In genomic region chr5:21489135-21489534, GRCm38 (mm10) we compare ENCODE assay signal across 22 mouse cellular contexts. TPM values are rescaled to one million over a fixed set of nuclear protein-coding genes. Genes with fewer than 3 reads are reported as not detected.
DNase-seq lines count a peak whose midpoint lies in the region; ATAC-seq and TF ChIP-seq lines count a peak whose summit lies in the region.
"Had no signal": no experiment of that assay in that cellular context is flagged by ENCODE, and none has a peak within 500 bp of the region (broad histone marks: within the 10 kb centered on the region; RNA-seq: fewer than 3 reads in every experiment).

No protein-coding gene starts in this region.

- peak overlapping the region; percentile 34 for H3K27ac ChIP-seq in heart, embryonic 13.5 days (replicated peaks)
- H3K27ac ChIP-seq in left cerebral cortex, adult 2 months = peak overlapping the region; percentile 21; the same call in 1 of the 2 replicates
- peak overlapping the region; percentile 71 for H3K27ac ChIP-seq in embryonic facial prominence, embryonic 12.5 days
- H3K27ac ChIP-seq in limb, embryonic 10.5 days = peak overlapping the region; percentile 7; the same call in 1 of the 2 replicates
- H3K27ac ChIP-seq: forebrain, embryonic 10.5 days; limb, embryonic 12.5 days; liver, embryonic 14.5 days had no signal

- DNase-seq in heart, postnatal 10 days = no peak
- DNase-seq in left cerebral cortex, adult 2 months (ENCODE audit: extremely low spot score in 1 of 2, low spot score in 2 of 2) = no peak
- no peak for DNase-seq in left cerebral cortex, adult 18-20 months (ENCODE audit: low spot score in 2 of 2)
- DNase-seq in limb, embryonic 10.5 days (ENCODE audit: low spot score) = no peak
- no peak for DNase-seq in spleen, postnatal 10 days (ENCODE audit: low spot score in 2 of 2)
- DNase-seq: adrenal gland, postnatal 36 days; B cell, adult 2 months; gastrocnemius, postnatal 14 days; kidney, adult 9 months; kidney, postnatal 25 days; right cerebral cortex, postnatal 14 days; spleen, adult 18-20 months; thymus, postnatal 14 days had no signal

- WGBS in heart, embryonic 13.5 days = 72% methylated on average over 4 of the region's 4 CpGs
- WGBS in embryonic facial prominence, embryonic 12.5 days = 42% methylated on average over 4 of the region's 4 CpGs
- WGBS in limb, embryonic 10.5 days = 82% methylated on average over 4 of the region's 4 CpGs

- H3K4me2 ChIP-seq in heart, embryonic 13.5 days = no peak overlapping the region
- H3K4me2 ChIP-seq in embryonic facial prominence, embryonic 12.5 days (replicated peaks) = no peak overlapping the region
- H3K4me2 ChIP-seq: limb, embryonic 12.5 days had no signal

- H3K9ac ChIP-seq in heart, embryonic 13.5 days = no peak overlapping the region
- no peak overlapping the region for H3K9ac ChIP-seq in embryonic facial prominence, embryonic 12.5 days
- H3K9ac ChIP-seq: limb, embryonic 12.5 days; liver, embryonic 14.5 days had no signal

- peaks cover 20% of the 10 kb centered on the region for H3K4me1 ChIP-seq in heart, embryonic 13.5 days
- H3K4me1 ChIP-seq in embryonic facial prominence, embryonic 12.5 days = peaks cover 24% of the 10 kb centered on the region
- H3K4me1 ChIP-seq in limb, embryonic 10.5 days = peaks cover 11% of the 10 kb centered on the region

- H3K9me3 ChIP-seq in heart, embryonic 13.5 days = no peaks in the 10 kb centered on the region
- no peaks in the 10 kb centered on the region for H3K9me3 ChIP-seq in embryonic facial prominence, embryonic 12.5 days
- H3K9me3 ChIP-seq in limb, embryonic 10.5 days (replicated peaks) = no peaks in the 10 kb centered on the region
- H3K9me3 ChIP-seq: forebrain, embryonic 10.5 days; limb, embryonic 12.5 days had no signal

- H3K4me3 ChIP-seq in heart, embryonic 13.5 days = no peak overlapping the region
- H3K4me3 ChIP-seq in left cerebral cortex, adult 2 months = no peak overlapping the region
- H3K4me3 ChIP-seq in embryonic facial prominence, embryonic 12.5 days = no peak overlapping the region
- no peak overlapping the region for H3K4me3 ChIP-seq in limb, embryonic 10.5 days
- H3K4me3 ChIP-seq: forebrain, embryonic 10.5 days; limb, embryonic 12.5 days had no signal

- H3K27me3 ChIP-seq in heart, embryonic 13.5 days (replicated peaks) = no peaks in the 10 kb centered on the region
- no peaks in the 10 kb centered on the region for H3K27me3 ChIP-seq in embryonic facial prominence, embryonic 12.5 days
- H3K27me3 ChIP-seq in limb, embryonic 10.5 days (ENCODE audit: low read depth, poor library complexity, severe bottlenecking) = no peaks in the 10 kb centered on the region
- H3K27me3 ChIP-seq: limb, embryonic 12.5 days had no signal

- intact Hi-C loops in heart, postnatal 10 days (cut with DNase I) = no loop called here
- intact Hi-C loops in left cerebral cortex, adult 2 months (cut with DNase I) = no loop called here

- no peak for ATAC-seq in heart, embryonic 13.5 days (ENCODE audit: extremely low read depth, insufficient number of reproducible peaks, low FRiP score, low TSS enrichment)
- ATAC-seq in embryonic facial prominence, embryonic 12.5 days (ENCODE audit: insufficient number of reproducible peaks, insufficient read depth, low FRiP score, low TSS enrichment) = no peak
- ATAC-seq in CD4-positive, CD25-positive, alpha-beta regulatory T cell, adult 4 months = no peak
- ATAC-seq: inflammation-experienced regulatory T-cells, adult 6 months had no signal

- 0 out of 2 replicates have a peak, but pooled peaks cover 2% of the 10 kb centered on the region for H3K36me3 ChIP-seq in heart, embryonic 13.5 days
- no peaks in the 10 kb centered on the region for H3K36me3 ChIP-seq in embryonic facial prominence, embryonic 12.5 days
- H3K36me3 ChIP-seq in limb, embryonic 10.5 days = no peaks in the 10 kb centered on the region
- H3K36me3 ChIP-seq: forebrain, embryonic 10.5 days; limb, embryonic 12.5 days had no signal

- no peak for TF ChIP-seq CTCF in left cerebral cortex, adult 2 months (IDR thresholded peaks at IDR 0.05)

RNA-seq across cellular contexts. Expression of gene Lrrc17, which starts 54.2 kb away (rescaled TPM):
- 11.2 and 14.3 TPM in 2 replicates for polyA plus RNA-seq in heart, embryonic 13.5 days (2015; fragmentation: Nextera tagmentation; extraction: Ambion mirVana)
- total RNA-seq in heart, postnatal 10 days (2021) = 10 to 100 TPM; 13.4 to 14.7 TPM
- under 1 TPM; 0.25 to 0.37 TPM for total RNA-seq in left cerebral cortex, adult 2 months (2021)
- total RNA-seq in left cerebral cortex, adult 18-20 months (2021) = under 1 TPM in 1 of 2 experiments, not detected in 1; 0.44 TPM
- polyA plus RNA-seq in embryonic facial prominence, embryonic 12.5 days (2016; fragmentation: Nextera tagmentation; extraction: Ambion mirVana) = 85.1 and 88.5 TPM in 2 replicates
- polyA plus RNA-seq in limb, embryonic 10.5 days (2016; fragmentation: Nextera tagmentation; extraction: Ambion mirVana) = 8.7 and 19.3 TPM in 2 replicates
- polyA plus RNA-seq in CD4-positive, CD25-positive, alpha-beta regulatory T cell, adult 4 months (2017; shearing (Covaris generic)) = not detected
- total RNA-seq: megakaryocyte, adult 5-6 weeks; neutrophil, adult 5-6 weeks had no signal
- polyA plus RNA-seq: inflammation-experienced regulatory T-cells, adult 6 months had no signal

Comparison
In these comparisons a context has a peak if more than half of its experiments do, and no peak if none do; other contexts are left out.
1. H3K27ac ChIP-seq: peak in every context shown above with its lines; median percentile 71 in embryonic facial prominence, embryonic 12.5 days; 34 in heart, embryonic 13.5 days; 21 in left cerebral cortex, adult 2 months; 7 in limb, embryonic 10.5 days.